Mouse (Mus musculus) kidney, adult 9 months (tissue): ENCODE data around the gene Srsf4.
A peak's percentile ranks its signal among the peaks of the same experiment; 100 is the strongest.

Experiments
- DNase-seq: peaks from one replicate; pipeline ENCODE4 v3.0.0; 2022

The Srsf4 gene

GRCm38 (mm10) chr4:131873293-131874168 is at the start of gene Srsf4:
Gene Srsf4 (plus strand): TSS chr4:131873617.
- DNase-seq, result peak; percentile 94

- DNase-seq, result no peak
These were observed 48.5 kb upstream of the Srsf4 start for GRCm38 (mm10) chr4:131824939-131825338.

- DNase-seq, result peak; percentile 34
These were observed 47.6 kb upstream of the Srsf4 start for GRCm38 (mm10) chr4:131825830-131826229.

GRCm38 (mm10) chr4:131826905-131827304 is 46.5 kb upstream of the Srsf4 start:
- peak; percentile 39 for DNase-seq

- DNase-seq, result no peak
These were observed 44.3 kb upstream of the Srsf4 start for GRCm38 (mm10) chr4:131829123-131829522.

GRCm38 (mm10) chr4:131831546-131832045 is 41.8 kb upstream of the Srsf4 start:
- DNase-seq, result no peak

- no peak for DNase-seq
These were observed 40.5 kb upstream of the Srsf4 start for GRCm38 (mm10) chr4:131832759-131833407.

GRCm38 (mm10) chr4:131833971-131834609 is 39.3 kb upstream of the Srsf4 start:
- peak; percentile 50 for DNase-seq

- peak; percentile 46 for DNase-seq
These were observed 37.0 kb upstream of the Srsf4 start for GRCm38 (mm10) chr4:131836351-131836881.

GRCm38 (mm10) chr4:131836891-131837491 is 36.4 kb upstream of the Srsf4 start:
- peak; percentile 17 for DNase-seq

- DNase-seq, result peak; percentile 90
These were observed 35.4 kb upstream of the Srsf4 start, which contains the start of gene Ptpru for GRCm38 (mm10) chr4:131837872-131838524. Gene Ptpru (minus strand): TSS chr4:131838288.

GRCm38 (mm10) chr4:131843290-131843743 is 30.1 kb upstream of the Srsf4 start, which contains the start of gene Mecr:
Gene Mecr (plus strand): TSS chr4:131843470.
- peak; percentile 96 for DNase-seq

- no peak for DNase-seq
These were observed 27.2 kb upstream of the Srsf4 start for GRCm38 (mm10) chr4:131845991-131846778.

GRCm38 (mm10) chr4:131848082-131848481 is 25.3 kb upstream of the Srsf4 start:
- no peak for DNase-seq

- peak; percentile 29 for DNase-seq
These were observed 23.3 kb upstream of the Srsf4 start for GRCm38 (mm10) chr4:131849986-131850638.

GRCm38 (mm10) chr4:131854950-131855349 is 18.5 kb upstream of the Srsf4 start:
- DNase-seq, result no peak

- DNase-seq, result peak; percentile 87
These were observed 12.7 kb upstream of the Srsf4 start for GRCm38 (mm10) chr4:131860492-131861340.

- no peak for DNase-seq
These were observed 12.1 kb upstream of the Srsf4 start for GRCm38 (mm10) chr4:131861341-131861739.

GRCm38 (mm10) chr4:131872672-131873292 is 635 bp upstream of the Srsf4 start:
- no peak for DNase-seq
